Mouse (Mus musculus) liver, embryonic 14.5 days (tissue): ENCODE data around the gene Pam.

Experiments
- CTCF ChIP-seq: IDR thresholded peaks from 2 replicates; pipeline ENCODE4 v1.5.1; 2016; ENCODE audit warnings: antibody characterized with exemption, low read depth, control low read depth
- EP300 ChIP-seq: IDR thresholded peaks from 2 replicates; pipeline ENCODE4 v1.6.1; 2016; ENCODE audit warnings: antibody characterized with exemption, low read depth

GRCm38 (mm10) chr1:97833466-97834353 is 261.7 kb downstream of the Pam start:
- no peak for TF ChIP-seq CTCF
- no peak for TF ChIP-seq EP300
